Mouse (Mus musculus): Measurements from ENCODE around the gene Tmem145.
"Not testable (repeated sequence)": the region's sequence is repeated elsewhere in the genome, so short reads cannot be mapped to it uniquely, and the experiment has no call there.

Gene Tmem145

DNA sequence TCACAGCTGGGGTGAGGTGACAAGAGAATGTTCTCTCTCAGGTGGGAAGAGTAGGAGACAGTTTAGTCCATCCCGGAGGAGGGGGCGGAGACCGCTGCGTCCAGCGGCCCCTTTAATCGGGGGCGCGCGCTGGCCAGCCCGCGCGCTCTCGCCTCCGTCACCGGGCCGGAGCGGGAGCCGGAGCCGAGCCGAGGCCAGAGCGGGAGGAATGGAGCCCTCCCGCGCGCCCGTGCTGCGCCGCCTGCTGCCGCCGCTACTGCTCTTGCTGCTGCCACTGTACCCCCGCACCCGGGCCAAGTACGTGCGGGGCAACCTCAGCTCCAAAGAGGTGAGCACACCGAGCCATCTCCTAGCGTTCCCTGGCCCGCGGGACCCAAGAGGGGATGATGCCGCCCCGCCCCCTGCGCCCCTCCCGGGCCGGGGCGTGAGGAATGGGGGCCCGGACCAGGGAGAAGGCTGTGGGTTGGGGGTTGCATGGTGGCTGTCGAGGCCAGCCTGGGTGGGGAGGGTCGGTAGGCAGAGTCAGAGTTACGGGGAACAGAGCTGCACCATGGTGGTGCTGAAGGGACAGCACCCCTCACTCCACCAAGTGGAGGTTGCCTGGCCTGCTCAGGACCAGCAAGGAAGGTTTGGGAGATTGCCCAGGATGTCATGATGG, at the start of gene Tmem145:
Tmem145 (plus strand) TSS at position 151 of the 658 bp plus-strand sequence.
- DNase-seq (ENCODE audit: low read depth, low spot score): peak; percentile 43

GRCm38 (mm10) chr7:25261896-25262295, 44.0 kb upstream of the Tmem145 start:
- DNase-seq (ENCODE audit: low read depth, low spot score): no peak

GRCm38 (mm10) chr7:25263968-25264870, 41.7 kb upstream of the Tmem145 start:
- no peak for DNase-seq (ENCODE audit: low read depth, low spot score)

DNA sequence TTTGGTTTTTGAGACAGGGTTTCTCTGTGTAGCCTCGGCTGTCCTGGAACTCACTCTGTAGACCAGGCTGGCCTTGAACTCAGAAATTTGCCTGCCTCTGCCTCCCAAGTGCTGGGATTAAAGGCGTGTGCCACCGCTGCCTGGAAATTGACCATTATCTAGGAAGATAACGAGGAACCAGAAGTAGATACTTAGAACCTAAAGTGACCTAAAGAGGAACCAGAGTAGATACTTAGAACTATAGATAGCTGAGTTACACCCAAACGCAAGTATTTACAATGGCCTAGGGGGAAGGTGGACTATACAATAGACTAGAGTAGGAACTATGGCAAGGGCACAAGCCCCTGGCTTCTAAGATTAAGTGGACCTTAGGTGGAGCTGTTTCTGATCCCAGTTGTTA, 40.2 kb upstream of the Tmem145 start:
- not testable (repeated sequence) for DNase-seq (ENCODE audit: low read depth, low spot score)

DNA sequence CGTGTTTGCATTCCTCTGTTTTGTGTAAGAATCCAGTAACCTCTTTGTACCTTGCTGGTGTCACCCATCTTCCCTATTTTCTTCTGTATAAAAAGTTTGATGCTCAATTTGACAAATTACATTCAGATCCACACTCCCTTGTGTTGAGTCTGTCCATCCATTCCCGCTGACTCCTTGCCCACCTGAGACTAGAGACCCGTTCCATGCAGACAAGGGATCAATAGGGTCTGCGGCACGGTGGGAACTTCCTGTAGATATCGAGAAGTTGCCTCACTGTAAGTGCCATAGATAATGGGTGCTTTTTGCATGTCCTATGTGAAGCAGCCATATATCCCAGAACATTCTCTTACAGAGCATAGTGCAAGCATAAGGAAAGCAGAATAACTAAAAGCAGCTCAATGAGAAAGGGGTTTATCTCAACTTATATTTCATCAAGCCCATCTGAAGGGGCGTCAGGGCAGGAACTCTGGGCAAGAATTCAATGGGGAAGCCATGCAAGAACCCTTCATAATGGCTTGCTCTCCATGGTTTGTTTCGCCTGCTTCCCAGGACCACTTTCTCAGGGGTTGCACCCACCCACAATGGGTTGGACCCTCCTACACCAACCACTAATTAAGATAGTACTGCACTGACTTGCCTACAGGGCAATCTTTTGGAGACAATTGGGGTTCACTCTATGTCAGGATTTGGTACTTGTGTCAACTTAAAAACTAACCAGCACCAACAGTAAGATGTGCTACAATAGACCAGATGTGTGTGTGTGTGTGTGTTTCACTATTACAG, 39.5 kb upstream of the Tmem145 start:
- no peak for DNase-seq (ENCODE audit: low read depth, low spot score)

- peak; percentile 99 for DNase-seq (ENCODE audit: low read depth, low spot score)
Observed at GRCm38 (mm10) chr7:25267301-25267750, 38.6 kb upstream of the Tmem145 start, which contains the start of gene Cic. TSS of gene Cic (plus strand) at chr7:25267704.

DNA sequence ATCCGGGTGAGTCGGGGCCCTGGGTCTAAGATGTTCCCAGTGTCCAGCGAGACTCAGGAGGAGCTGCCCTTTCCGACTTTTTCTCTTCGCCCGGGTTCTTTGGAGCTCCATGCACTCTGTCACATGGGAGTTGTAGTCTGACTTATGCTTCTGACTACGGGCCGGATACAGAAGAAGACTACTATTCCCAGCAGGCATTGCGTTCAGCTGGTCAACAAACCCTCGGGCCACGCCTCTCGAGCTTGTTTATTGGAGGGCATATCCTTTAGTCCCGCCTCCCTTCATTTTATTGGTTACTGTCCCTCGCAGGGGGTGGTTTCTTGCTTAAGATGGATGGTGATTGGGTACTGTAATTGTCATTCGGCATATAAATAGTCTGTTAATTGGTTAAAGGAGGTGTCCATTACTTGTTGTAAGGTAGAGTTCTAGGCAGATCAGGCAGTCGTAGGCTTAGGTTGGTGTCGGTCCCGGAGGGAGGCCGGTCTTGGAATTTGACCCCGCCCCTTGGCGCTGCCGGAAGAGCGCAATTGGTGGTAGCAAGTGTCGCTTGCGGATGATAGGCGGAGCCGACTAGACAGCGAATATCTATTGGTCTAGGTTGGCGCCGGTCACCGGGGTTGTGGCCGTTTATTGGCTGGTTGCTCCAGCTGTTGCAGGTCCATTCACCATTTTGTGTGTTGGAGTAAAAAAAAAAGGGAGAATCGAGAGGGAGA, 38.0 kb upstream of the Tmem145 start:
- peak; percentile 100 for DNase-seq (ENCODE audit: low read depth, low spot score)

- DNase-seq (ENCODE audit: low read depth, low spot score): no peak
Observed at GRCm38 (mm10) chr7:25268588-25268987, 37.3 kb upstream of the Tmem145 start.

DNA sequence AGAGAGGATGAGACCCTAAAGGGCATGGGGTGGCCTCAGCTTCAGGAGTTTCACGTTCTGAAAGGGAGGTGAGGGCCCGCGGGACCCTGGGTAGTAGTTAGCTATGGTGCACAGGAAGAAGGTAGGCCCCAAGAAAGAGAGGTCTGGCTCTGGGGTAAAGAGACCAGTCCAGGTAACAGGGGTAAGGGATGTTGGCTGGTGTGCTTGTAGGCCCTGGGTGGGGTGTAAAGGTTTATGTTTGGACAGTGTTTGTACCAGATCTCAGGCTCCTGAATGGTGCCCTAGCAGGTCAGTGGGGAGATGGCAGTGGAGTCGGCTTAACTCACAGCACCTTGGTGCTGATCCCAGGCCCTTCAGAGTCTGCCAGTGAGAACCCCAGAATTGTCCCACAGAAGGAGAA, 36.9 kb upstream of the Tmem145 start:
- DNase-seq (ENCODE audit: low read depth, low spot score): peak; percentile 48

GRCm38 (mm10) chr7:25269545-25270271, 36.2 kb upstream of the Tmem145 start:
- DNase-seq (ENCODE audit: low read depth, low spot score): peak; percentile 61

DNA sequence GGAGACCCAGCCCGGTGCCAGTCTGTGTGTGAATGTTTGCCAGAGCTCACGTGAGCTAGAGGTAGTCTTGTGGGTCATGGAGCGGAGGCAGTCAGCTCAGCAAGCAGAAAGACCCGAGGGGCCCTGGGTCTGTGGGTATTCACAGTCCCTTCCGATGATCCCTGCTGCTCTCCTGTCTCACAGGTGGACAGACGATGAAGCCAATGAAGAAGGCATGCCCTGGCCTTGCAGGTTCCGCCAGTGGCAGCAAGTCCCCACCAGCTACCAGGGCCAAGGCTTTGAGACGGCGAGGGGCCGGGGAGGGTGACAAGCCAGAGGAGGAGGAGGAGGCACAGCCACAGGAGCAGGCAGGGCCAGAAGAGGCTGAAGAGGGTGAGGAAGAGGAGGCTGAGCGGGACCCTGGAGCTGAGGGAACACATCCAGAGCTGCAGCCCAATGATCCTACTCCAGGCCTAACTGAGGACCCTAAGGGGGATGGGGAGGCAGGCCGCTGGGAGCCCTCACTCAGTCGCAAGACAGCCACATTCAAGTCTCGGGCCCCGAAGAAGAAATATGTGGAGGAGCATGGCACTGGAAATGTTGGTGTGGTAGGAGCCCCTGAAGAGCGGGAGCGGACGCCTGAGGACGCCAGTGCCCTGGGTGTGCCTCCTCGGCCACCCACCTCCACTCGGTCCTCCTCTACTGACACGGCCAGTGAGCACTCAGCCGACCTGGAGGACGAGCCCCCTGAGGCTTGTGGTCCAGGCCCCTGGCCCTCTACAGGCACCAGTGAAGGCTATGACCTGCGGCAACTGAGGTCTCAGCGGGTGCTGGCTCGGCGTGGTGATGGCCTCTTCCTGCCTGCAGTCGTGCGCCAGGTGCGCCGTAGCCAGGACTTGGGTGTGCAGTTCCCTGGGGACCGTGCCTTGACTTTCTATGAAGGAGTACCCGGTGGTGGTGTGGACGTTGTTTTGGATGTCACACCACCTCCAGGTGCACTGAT, 35.0 kb upstream of the Tmem145 start:
- DNase-seq (ENCODE audit: low read depth, low spot score): no peak

DNA sequence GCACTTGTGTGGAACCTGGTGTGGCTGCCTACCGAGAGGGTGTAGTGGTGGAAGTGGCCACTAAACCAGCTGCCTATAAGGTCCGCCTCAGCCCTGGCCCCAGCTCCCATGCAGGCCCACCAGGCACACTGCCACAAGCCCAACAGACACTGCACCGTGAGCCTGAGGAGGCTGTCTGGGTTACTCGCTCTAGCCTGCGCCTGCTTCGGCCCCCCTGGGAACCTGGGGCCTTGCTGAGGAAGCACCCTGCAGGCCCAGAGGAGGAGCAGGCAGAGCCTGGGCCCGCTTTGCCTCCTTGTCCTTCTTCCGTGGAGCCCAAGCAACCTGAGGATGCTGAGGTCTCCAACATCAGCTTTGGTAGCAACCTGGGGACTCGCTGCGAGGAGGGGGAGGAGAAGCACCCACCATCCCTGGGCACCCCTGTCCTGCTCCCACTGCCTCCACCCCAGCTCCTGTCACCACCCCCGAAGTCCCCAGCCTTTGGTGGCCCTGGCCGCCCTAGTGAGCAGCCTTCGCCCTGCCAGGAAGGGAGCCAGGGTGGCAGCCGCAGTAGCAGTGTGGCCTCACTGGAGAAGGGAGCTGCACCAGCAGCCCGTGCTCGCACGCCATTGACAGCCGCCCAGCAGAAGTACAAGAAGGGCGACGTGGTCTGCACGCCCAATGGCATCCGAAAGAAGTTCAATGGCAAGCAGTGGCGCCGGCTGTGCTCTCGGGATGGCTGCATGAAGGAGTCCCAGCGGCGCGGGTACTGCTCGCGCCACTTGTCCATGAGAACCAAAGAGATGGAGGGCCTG, 34.1 kb upstream of the Tmem145 start:
- no peak for DNase-seq (ENCODE audit: low read depth, low spot score)

DNA sequence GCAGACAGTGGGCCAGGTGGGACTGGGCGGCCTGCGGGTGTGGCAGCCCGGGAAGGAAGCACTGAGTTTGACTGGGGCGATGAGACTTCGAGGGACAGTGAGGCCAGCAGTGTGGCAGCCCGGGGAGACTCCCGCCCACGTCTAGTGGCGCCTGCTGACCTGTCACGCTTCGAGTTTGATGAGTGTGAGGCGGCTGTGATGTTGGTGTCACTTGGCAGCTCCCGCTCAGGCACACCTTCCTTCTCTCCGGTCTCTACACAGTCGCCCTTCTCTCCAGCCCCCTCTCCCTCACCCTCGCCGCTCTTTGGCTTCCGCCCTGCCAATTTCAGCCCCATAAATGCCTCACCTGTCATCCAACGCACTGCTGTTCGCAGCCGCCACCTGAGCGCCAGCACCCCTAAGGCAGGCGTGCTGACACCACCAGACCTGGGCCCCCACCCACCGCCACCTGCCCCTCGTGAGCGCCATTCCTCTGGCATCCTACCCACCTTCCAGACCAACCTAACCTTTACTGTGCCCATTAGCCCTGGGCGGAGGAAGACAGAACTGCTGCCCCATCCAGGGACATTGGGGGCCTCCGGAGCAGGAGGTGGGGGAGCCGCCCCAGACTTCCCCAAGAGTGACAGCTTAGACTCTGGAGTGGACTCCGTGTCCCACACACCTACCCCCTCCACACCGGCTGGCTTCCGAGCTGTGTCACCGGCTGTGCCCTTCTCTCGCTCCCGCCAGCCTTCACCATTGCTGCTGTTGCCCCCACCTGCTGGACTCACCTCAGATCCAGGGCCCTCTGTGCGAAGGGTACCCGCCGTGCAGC, 33.3 kb upstream of the Tmem145 start:
- no peak for DNase-seq (ENCODE audit: low read depth, low spot score)

GRCm38 (mm10) chr7:25273259-25274241, 32.4 kb upstream of the Tmem145 start:
- no peak for DNase-seq (ENCODE audit: low read depth, low spot score)

DNA sequence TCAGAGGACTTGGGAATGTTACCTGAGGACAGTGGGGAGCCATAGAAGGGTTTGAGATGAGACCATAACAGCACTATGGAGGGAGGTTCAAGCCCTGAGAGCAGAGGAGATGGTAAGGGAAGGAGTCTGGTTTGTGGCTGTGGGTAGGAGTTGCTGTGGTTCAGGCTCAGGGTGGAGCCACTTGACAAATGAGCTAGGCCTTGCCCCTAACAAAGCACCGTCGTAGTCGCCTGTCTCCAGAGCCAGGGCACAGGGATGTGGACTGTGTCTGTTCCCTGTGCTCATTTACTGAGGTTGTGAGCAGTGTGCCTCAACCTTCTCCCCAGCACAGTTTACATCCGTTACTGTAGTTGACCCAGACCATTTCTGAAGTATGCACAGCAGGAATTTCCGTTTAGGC, 31.3 kb upstream of the Tmem145 start:
- DNase-seq (ENCODE audit: low read depth, low spot score): peak; percentile 77

GRCm38 (mm10) chr7:25274996-25275395, 30.9 kb upstream of the Tmem145 start:
- DNase-seq (ENCODE audit: low read depth, low spot score): no peak

All from CD4-positive helper T cell, adult 2 months (primary cell).